Mouse (Mus musculus) induced T-regulatory cell, adult 2 months (primary cell): ENCODE measurements at regions not wholly inside any gene's neighbourhood (a gene's known extent, or its start where the extent isn't known, plus 50 kb on each side); places are given as distances from the start of the nearest gene placed in this dataset.

Source experiments
- DNase-seq: peaks from one replicate; pipeline ENCODE4 v3.0.0-alpha.2; 2012; ENCODE audit warnings: low read depth

DNA sequence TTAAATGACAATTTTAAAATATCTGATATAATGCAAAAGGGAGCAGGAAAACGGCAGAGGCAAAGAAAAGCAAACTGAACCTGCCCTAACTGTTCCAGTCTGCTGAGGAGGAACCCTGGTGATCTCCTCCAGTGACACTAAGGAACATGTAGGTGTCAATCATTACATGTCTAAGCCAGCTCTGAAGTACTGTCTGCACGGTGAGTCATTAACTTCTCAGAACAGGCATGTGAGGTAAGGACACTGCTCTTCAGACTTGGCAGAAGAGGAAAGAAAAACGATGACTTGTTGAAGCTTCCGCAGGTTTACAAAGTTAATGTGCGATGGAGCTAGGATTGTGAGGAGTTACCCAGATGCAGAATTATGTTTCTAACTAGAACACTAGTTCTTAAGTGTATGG is 199.1 kb downstream of the Nuf2 start:
- DNase-seq = no peak

DNA sequence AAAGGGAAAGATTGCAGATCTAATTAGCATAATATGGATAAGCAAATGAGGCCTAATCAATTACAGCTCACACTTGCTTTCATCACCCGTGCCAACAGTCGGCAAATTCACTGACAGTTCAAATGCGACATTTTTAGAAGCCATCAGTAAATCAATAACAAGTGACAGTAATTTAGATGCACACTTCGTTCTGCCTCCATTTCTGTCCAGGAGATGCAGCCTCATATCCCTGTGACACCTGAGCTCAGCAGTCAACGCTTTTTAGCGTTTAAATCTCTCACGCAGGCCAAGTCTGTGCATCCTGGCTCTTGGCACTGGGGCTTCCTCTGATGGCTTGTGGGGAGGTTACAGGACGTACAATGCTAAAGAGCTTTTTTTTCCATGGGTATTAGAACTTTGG is 218.0 kb downstream of the Nuf2 start:
- DNase-seq = no peak

DNA sequence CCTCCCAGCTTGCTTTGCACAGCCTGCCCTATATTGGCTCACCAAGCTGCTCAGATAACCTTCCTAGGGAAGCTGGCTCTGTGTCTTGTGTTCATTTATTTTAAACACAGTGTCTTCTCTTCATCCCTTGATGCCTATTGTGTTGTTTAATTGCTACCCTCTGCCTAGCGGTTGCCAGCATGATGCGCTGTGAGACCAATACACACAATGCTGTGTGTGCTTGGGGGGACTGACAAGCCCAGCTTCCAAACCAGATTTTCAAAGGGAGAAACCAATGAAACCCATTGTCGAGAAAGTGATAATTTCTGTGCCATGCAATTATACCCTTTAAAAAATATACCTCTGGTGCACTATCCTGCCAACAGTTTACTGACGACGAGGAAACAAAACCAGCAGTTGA is 247.8 kb downstream of the Nuf2 start:
- DNase-seq = no peak

DNA sequence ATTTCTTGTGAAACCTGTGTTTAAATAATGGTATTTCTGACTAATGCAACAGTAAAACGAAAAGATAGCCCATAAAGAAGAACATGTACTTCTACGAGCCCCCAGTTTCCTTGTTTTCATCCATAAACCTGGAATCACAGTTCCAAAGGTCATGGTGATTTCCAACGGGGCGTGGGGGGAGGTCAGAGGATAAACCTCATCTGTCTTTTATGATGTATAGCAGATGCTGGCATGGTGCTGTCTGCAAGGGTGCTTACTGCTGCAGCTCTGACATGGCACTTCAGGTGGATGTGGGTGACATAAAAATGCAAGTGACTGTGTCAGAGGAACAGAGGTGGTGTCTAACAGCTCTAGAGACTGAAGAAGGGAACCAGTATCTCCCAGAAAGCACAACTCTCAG is 260.5 kb downstream of the Nuf2 start:
- DNase-seq = no peak

DNA sequence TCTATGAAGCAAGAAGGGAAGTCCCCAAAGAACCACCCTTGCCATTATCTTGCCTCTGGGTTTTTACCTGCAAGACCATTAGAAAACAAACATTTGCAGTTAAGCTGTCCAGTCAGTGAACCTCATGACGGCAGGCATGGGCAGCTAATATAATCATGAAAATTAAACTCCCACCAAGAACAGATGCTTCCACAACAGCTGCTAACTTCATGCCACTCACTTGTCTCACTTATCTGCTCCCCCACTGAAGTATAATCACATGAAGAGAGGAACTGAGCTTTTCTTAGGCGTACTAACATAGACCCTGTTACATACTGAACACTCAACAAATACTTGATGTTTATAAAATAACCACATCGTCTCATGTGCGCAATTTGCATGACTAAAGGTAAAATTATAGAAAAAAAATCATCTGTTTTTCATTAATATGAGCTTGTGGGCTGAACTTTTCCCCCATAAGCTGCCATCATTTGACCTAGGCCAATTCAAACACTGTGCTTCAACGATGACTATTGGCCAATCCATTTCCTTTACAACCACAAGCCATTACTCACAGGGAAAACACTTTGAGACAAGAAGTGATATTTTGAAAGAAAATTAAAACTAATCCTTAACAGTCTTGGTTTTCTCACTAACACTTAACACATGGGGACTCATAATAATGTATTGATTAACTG is 267.1 kb downstream of the Nuf2 start:
- no peak for DNase-seq

DNA sequence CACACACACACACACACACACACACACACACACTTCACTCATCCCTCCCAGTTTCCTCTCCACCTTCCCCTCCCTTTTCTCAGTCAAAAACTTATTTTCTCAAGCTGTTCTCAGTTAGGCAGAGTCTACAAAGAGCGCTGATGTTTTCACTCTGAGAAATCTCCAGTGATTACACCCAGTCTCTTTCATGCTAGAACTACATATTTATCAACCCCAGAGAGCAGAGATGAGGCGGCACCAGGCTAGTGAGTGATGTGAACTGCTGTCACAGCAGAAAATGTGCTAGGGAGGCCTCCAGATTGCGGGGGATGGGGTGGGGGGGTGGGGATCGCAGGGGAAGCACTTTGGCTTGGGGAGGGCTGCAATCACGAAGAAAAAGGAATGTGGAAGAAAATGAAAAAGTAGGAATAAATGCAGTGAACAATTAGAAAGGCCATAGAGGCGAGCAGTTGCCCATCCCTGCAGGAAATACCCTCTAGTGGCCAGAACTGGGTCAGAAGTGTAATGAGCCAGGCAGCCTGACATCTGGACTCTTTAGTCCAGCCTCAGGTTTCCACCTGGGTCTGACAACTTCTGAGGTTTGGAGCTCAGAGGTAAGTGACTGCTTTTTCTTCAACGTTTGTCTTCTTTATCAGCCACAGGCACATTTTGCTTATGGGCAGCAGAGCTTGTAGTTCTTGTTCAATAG is 276.9 kb downstream of the Nuf2 start:
- no peak for DNase-seq

DNA sequence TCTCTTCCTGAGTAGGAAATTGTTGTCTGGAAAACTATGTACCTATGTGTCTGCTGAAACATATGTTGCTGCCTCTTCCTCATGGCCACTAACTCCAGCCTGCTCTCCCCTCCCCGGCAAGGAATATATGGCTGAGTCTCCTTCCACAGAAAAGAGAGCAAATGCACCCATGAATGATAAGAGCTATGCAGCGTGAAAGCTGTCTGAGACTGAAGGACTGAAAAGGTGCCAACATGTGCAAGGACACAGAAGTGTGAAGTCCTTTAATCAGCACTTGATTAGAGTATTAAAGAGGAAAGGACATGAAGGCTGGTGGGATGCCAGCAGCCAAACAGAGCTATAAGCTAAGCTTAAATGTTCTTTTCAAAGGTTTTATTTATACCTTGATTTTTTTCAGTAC is 279.1 kb downstream of the Nuf2 start:
- no peak for DNase-seq

DNA sequence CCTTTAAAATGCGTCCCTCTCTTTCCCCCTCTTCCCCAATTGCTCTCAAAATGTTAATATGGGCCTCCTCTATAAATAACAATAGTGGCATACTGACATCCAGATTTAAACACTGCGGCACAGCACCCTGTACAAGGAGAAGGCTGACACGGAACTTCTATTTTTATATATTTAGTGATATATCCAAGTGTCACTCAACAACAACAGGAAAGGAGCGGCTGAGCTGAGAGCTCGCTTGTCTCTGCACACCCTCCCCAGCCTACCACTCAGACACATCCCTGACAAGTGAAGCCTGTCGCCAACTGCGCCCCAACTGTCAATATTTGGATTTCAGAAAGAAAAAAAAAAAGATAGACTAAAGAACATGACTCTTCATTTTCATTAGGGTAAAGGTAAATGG is 282.2 kb downstream of the Nuf2 start:
- no peak for DNase-seq

DNA sequence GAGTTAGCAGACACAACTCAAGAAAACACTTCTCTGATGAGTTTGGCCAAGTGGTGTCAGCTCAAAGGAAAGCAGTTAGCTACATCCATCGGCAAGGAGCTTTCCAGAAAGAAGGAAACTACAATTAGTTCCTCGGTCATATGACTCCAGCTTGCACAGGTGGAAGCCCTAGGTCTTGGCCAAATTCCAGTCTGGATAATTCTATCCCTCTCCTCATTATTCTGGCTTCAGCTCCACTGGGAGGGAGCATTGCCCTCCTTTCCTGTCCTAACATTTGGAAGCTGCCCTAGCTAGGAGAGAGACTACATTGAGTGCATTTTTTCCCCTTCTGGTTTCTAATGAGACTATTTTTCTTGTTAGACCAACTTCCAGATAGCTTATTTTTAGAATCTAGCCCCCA is 290.9 kb downstream of the Nuf2 start:
- no peak for DNase-seq

DNA sequence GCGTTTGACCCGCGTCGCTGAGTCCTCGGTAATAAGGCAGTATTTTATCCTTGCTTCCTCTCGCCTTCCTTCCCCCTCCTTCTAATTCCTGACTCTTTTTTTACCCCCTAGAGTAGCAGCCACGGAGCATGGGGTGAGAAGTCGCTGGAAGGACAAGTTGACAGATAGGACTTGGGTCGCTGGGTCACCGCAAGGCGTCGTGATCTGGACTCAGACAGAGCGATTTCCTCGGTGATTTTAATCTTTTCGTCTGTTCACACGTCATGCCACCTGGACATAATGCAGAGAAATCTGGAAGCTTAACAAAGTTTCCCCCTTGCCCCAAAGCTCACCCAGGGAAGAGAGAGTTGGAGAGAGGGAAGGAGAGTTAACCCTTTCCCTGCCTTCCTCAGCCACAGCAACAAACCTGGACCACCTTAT is 292.6 kb downstream of the Nuf2 start:
- DNase-seq = no peak

DNA sequence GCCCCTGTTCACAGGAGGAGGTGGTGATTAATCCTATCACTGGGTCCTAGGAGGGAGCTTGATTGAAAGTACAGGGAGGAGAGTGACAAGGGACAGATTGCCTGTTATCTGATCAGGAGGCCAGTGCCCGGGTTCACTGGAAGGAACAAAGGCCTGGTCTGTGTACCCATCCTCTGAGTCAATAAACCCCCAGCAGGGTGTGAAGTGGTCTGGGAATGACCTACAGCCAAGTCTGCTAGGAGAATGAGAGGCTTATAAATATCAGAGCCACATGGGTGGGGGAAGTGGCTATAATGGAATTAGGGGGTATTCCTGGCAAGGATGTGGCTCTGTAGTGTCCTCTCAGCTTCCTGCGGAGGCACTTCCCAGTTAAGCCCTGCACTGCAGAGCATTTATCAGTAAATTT is 296.0 kb downstream of the Nuf2 start:
- DNase-seq = no peak

DNA sequence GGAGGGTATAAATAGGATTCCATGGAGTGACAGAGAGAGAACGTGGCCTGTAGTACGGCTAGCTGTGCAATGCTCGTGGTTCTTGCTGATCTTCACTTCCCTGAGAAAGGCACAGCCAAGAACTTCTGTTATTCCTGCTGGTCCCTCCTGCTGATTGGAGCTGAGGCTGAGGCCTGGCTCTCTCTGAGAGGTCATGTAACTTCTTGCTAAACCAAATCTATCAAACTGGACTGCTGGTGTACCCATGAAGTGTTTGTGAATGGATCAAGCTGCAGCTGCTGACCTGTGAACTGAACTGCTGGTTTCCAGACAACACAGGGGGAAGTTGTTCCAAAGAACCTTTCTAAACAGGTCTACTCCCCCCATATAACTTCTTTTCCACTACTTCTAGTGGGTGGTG is 297.9 kb downstream of the Nuf2 start:
- no peak for DNase-seq

DNA sequence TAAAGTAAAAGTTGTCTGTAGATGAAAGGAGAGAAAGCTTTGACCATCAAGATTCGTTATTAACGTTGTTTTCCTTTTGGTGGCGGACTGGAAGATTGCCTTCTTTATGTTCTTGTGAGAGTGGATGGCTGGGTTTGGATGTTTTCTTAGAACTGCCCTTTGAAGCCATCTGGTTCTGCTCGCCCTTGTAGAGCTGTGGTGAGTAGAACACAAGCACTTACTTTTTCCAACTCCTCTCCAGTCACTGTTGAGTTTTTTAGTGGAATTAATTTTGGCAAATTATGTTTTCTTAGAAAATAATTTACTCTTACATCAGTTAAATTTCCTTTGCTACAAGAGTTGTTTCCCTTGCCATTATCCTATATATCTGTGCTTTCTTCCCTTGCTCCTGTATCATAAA is 301.2 kb downstream of the Nuf2 start:
- DNase-seq = no peak

DNA sequence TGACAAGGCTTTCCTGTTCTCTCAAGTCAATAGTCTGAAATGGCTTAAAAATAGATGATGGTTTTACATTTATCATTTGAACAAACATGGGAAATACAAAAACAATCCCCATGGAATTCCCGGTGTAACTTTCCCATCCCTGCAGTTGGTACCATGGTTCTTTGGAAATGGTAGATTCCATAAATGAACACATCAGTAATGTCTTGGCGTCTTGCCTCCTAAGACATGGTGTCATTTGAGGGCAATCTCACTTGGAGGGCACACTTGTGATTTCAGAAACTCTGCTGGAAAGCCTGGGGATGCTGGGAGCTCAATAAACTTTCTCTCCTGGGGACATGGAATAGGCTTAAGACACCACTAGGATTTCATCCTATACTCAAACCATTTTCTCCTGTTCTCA is 306.8 kb downstream of the Nuf2 start:
- DNase-seq = no peak

DNA sequence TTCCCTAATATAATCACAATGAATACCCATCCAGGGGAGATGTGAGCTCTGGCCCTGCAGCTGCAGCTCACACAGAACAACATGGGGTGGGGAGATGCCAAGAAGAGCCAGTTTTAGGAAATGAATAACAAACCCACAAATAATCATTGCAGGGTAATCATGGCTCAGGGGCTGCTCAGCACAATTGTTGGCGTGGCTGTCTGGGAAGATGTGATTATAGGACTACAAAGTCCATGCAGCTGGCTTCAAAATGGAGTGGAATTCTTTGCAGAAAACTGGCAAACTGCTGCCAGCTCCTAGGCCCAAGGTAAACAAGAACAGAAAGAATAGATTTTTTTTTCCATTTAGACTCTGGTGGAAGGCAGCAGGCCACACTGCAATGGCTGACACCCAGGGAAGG is 343.6 kb downstream of the Nuf2 start:
- no peak for DNase-seq

DNA sequence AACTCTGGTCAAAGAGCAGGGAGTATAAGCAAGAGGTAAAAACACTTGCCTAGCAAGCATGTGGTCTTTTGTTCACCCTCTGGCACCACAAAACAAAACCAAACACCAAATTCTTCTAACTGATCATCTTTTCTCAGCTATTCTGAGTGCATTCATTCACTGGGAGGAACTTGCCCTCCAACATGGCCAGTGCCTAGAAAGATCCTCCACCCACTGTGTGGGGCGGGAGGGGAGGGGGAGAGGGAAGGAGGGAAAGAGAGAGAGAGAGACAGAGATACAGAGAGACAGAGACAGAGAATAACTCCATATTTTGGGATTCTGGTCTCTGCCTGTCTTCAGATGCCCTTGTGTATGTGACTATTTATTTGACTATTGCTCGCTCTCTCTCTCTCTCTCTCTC is 360.9 kb downstream of the Nuf2 start:
- no peak for DNase-seq

DNA sequence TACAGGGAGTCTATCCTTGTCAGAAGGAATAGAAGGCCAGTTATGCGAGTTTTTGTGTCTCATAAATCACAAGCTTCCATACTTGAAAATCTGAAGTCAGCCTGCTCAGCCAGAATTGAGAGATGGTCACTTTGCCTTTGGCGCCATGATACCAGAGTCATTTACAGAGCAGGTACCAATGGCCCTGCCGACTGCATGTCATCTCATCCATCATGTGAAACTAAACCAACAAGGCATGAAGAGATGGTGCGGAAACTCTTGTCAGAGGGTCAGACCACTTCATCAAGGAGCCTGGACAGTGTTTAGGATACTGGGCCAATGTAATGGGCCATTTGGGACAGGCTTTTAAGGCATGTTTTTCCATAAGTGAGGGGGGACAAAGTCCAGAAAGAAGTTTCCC is 363.2 kb downstream of the Nuf2 start:
- DNase-seq = no peak

DNA sequence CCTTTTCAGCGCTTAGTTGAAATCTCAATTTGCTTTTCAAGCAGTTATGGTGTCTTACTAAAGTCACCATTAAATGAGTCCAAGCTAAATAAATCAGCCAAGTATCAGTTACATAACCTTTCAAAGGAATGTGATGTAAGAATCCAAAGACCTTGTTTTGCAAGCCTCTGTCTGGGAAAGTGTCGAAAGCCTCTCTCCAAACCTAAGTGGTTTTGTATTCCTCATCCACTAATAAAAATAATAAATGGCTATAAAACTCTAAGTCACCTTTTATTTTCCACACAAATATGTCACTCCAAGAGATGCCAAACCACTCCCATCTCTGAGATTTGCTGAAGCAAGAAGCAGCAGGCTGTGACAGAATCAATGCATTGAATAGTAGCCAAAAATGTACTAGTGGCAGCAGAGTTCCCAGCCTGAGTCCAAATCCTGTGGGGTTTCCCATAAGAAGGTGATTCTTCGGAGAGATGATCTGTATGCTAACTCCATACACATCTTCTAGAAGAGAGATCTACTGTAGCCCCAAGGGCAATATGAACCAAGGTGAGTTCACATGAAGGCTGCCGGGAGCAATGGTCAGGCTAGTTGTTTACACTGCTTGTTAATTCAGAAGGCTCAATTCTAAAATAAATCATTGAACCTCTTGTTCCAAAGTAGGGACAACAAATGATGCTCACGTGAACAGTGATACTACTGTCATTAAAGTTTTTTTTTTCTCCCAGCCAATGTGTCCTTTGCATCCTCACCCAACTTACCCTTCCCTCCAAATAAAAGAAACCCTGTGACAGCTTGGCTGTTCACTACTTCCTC is 365.0 kb downstream of the Nuf2 start:
- DNase-seq = no peak

DNA sequence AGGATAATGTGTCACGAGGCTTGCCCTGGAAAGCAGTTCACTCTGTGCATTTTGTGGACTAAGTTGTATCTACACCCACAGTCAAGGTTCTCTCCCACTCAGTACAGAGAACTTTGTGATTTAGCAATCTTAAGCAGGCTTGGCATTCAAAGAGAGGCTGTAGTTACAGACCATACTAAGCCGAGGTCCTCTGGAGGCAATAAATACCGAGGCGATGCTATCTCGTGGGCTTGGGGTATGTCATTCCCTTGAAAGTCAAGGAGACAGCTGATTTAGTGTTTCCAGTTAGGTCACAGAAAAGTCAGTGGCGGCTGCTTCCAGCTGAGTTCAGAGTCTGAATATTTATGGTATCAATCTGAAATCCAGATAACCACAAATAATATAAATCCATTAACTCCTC is 370.4 kb downstream of the Nuf2 start:
- DNase-seq = no peak

DNA sequence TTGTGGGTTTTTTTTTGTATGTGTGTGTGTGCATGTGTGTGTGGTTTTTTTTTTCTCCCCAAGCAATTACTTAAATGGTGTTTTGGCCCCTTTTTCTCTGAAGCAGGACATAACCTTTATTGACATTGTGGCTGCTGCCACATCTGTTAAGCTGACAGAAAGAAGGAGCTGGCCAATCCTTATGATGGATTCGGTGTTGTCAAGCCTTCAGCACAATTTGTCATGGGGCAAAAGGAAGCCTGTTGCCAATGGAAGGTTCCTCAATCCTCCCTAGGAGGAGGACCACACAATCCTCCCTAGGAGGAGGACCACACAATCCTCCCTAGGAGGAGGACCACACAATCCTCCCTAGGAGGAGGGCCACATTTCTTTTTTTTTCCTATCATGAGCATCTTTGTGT is 371.0 kb downstream of the Nuf2 start:
- no peak for DNase-seq

DNA sequence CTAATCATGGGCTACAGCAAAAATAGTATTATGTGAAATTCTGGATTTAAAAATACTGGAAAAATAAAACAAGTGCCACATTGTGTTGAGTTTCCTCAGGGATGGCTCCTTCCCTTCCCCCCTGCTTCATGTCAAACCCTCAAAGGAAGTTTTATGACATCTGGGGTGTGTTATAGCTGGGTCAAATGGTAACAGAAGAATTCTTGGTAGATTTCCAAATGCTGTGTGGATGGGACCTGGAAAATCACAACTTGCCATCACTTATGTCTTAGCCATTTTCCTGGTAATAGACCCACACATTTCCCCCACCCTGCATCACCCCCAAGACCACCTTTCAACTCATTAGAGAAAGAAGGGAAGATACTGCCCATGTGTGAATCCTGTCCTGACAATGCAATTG is 371.5 kb downstream of the Nuf2 start:
- no peak for DNase-seq

DNA sequence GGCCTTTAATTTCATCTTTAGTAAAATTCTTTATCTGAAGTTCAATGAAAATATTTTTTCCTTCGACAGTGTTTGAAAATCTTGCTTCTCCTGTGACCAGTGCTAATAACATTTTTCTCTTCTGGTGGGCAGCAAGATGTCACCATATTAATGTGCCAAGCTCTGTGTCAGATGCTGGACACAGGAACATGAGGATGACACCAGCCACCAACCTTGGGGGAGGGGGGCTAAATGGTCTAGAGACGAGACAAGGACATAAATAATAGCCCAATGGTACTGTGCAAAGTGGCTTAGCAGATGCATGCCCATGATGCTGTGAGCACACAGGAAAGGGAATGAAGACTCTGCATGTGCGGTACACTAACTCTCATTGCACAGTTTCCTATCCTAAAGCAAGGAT is 373.8 kb downstream of the Nuf2 start:
- no peak for DNase-seq

DNA sequence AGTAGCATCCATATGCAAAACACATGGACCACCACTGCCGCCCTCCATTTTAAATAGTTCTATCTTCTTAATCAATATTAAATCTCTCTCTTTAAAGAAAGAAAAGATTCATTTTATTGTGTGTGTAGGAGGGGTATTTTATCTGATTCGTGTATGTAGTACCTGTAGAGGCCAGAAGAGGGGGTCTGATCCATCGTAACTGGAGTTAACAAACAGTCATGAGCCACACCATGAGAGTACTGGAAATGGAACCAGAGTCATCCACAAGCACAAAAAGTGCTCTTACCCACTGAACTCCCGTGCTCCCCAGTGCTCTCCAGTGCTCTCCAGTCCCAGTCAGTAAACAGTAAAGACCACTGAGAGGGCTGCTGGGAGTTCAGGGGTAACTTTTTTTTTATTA is 374.4 kb downstream of the Nuf2 start:
- DNase-seq = no peak
